Comparison of ENCODE assay signal across 9 mouse cellular contexts in genomic region chr9:40381416-40382411, GRCm38 (mm10).
A peak's percentile ranks its signal among the peaks of the same experiment; 100 is the strongest.
DNase-seq lines count a peak whose midpoint lies in the region; ATAC-seq lines count a peak whose summit lies in the region.
"Had no signal": no experiment of that assay in that cellular context is flagged by ENCODE, and none has a peak within 500 bp of the region (broad histone marks: within the 10 kb centered on the region; RNA-seq: fewer than 3 reads in every experiment).

No protein-coding gene starts in this region.

- peak overlapping the region; percentile 18; the same call in 1 of the 2 replicates for H3K4me3 ChIP-seq in hindbrain, embryonic 10.5 days
- no peak overlapping the region for H3K4me3 ChIP-seq in neural tube, embryonic 12.5 days
- H3K4me3 ChIP-seq: liver, embryonic 15.5 days had no signal

- intact Hi-C loops in left cerebral cortex, postnatal 25 days (cut with DNase I): loop anchor here (5.0 kb wide), 1 partner anchor 149 kb away; no protein-coding TSS in a partner anchor

- WGBS in hindbrain, embryonic 10.5 days: 10% methylated on average over 15 of the region's 15 CpGs
- WGBS in neural tube, embryonic 12.5 days: 13% methylated on average over 15 of the region's 15 CpGs

- H3K27ac ChIP-seq in hindbrain, embryonic 10.5 days: peak overlapping the region; percentile 62
- H3K27ac ChIP-seq in neural tube, embryonic 12.5 days: no peak overlapping the region
- H3K27ac ChIP-seq: liver, embryonic 15.5 days had no signal

- no peaks in the 10 kb centered on the region for H3K36me3 ChIP-seq in hindbrain, embryonic 10.5 days
- no peaks in the 10 kb centered on the region for H3K36me3 ChIP-seq in neural tube, embryonic 12.5 days
- H3K36me3 ChIP-seq: liver, embryonic 15.5 days had no signal

- DNase-seq in 3T3-L1 (ENCODE audit: low read depth, low spot score): peak; percentile 50
- DNase-seq in MN1 (ENCODE audit: low spot score): peak; percentile 67
- DNase-seq in hindbrain, embryonic 10.5 days (ENCODE audit: low spot score): peak; percentile 37
- peak; percentile 52 to 80 for DNase-seq in left cerebral cortex, postnatal 25 days (ENCODE audit: low spot score in 2 of 2)
- no peak for DNase-seq in spleen, postnatal 36 days (ENCODE audit: low spot score in 2 of 2)
- DNase-seq in thymus, postnatal 25 days: no peak

- no peaks in the 10 kb centered on the region for H3K27me3 ChIP-seq in hindbrain, embryonic 10.5 days (ENCODE audit: insufficient read depth, poor library complexity, severe bottlenecking)
- no peaks in the 10 kb centered on the region for H3K27me3 ChIP-seq in neural tube, embryonic 12.5 days (replicated peaks)
- H3K27me3 ChIP-seq: liver, embryonic 15.5 days had no signal

- peaks cover 15% of the 10 kb centered on the region for H3K4me1 ChIP-seq in hindbrain, embryonic 10.5 days (replicated peaks)
- H3K4me1 ChIP-seq in neural tube, embryonic 12.5 days: peaks cover 9% of the 10 kb centered on the region; the same call in 1 of the 2 replicates
- H3K4me1 ChIP-seq: liver, embryonic 15.5 days had no signal

- H3K9me3 ChIP-seq in hindbrain, embryonic 10.5 days: no peaks in the 10 kb centered on the region
- H3K9me3 ChIP-seq in neural tube, embryonic 12.5 days: no peaks in the 10 kb centered on the region
- H3K9me3 ChIP-seq: liver, embryonic 15.5 days had no signal

- 0 out of 2 replicates have a peak, but pooled peaks have one; percentile 36 for ATAC-seq in common myeloid progenitor, adult 5-6 weeks (replicated peaks; ENCODE audit: low read depth, poor library complexity, severe bottlenecking)
- ATAC-seq in neural tube, embryonic 12.5 days (ENCODE audit: low FRiP score, low read depth): peak; percentile 83

- no peak overlapping the region for H3K9ac ChIP-seq in neural tube, embryonic 12.5 days
- H3K9ac ChIP-seq: liver, embryonic 15.5 days had no signal

- H3K4me2 ChIP-seq in neural tube, embryonic 12.5 days (replicated peaks): no peak overlapping the region
- H3K4me2 ChIP-seq: liver, embryonic 15.5 days had no signal

Comparison
In these comparisons a context has a peak if more than half of its experiments do, and no peak if none do; other contexts are left out.
1. DNase-seq: peak in 3T3-L1 (single experiment), MN1 (single experiment), hindbrain, embryonic 10.5 days (single experiment) and left cerebral cortex, postnatal 25 days (2 of 2); none in spleen, postnatal 36 days (0 of 2) and thymus, postnatal 25 days (single experiment).